Mouse (Mus musculus) cerebral cortex, adult 2 months (tissue): ENCODE results near the gene Tmcc1.

Experiments
- WGBS: fragments of 180-500 bp; shearing (Covaris S2); methylation state at CpG from one replicate; pipeline ENCODE4 v1.1.7; 2018; 5-methylcytosine and 5-hydroxymethylcytosine counted together

Tmcc1 gene

GRCm38 (mm10) chr6:116193394-116194393, at the start of gene Tmcc1:
Tmcc1 (minus strand) TSS chr6:116193486.
- 3% methylated on average over 68 of the region's 68 CpGs for WGBS

- WGBS: 74% methylated on average over 2 of the region's 2 CpGs
Observed at GRCm38 (mm10) chr6:116240371-116240770, 47.1 kb upstream of the Tmcc1 start.

- 63% methylated on average over 5 of the region's 5 CpGs for WGBS
Observed at GRCm38 (mm10) chr6:116238083-116238482, 44.8 kb upstream of the Tmcc1 start.

GRCm38 (mm10) chr6:116235336-116235735, 42.0 kb upstream of the Tmcc1 start:
- WGBS: 76% methylated on average over 5 of the region's 5 CpGs

GRCm38 (mm10) chr6:116234821-116235220, 41.5 kb upstream of the Tmcc1 start:
- 97% methylated on average over 2 of the region's 2 CpGs for WGBS

- WGBS: 58% methylated on average over 12 of the region's 12 CpGs
Observed at GRCm38 (mm10) chr6:116228785-116229525, 35.7 kb upstream of the Tmcc1 start.

GRCm38 (mm10) chr6:116227767-116228166, 34.5 kb upstream of the Tmcc1 start:
- 59% methylated on average over 11 of the region's 11 CpGs for WGBS

GRCm38 (mm10) chr6:116207729-116208534, 14.6 kb upstream of the Tmcc1 start, which contains the start of gene Washc2:
Washc2 (plus strand) TSS chr6:116208038.
- WGBS: under 1% methylated on average over 51 of the region's 51 CpGs

- WGBS: 79% methylated on average over 2 of the region's 2 CpGs
Observed at GRCm38 (mm10) chr6:116199682-116200081, 6.4 kb upstream of the Tmcc1 start.

- 37% methylated on average over 3 of the region's 3 CpGs for WGBS
Observed at GRCm38 (mm10) chr6:116198173-116198572, 4.9 kb upstream of the Tmcc1 start.

- WGBS: 65% methylated on average over 8 of the region's 8 CpGs
Observed at GRCm38 (mm10) chr6:116195811-116196210, 2.5 kb upstream of the Tmcc1 start.

GRCm38 (mm10) chr6:116192809-116193311, 426 bp downstream of the Tmcc1 start:
- under 1% methylated on average over 51 of the region's 51 CpGs for WGBS

- WGBS: 65% methylated on average over 1 of the region's 1 CpGs
Observed at GRCm38 (mm10) chr6:116189417-116189816, 3.9 kb downstream of the Tmcc1 start.

GRCm38 (mm10) chr6:116186485-116186884, 6.8 kb downstream of the Tmcc1 start:
- 49% methylated on average over 2 of the region's 2 CpGs for WGBS

- 75% methylated on average over 5 of the region's 5 CpGs for WGBS
Observed at GRCm38 (mm10) chr6:116183509-116183908, 9.8 kb downstream of the Tmcc1 start.

GRCm38 (mm10) chr6:116180731-116181130, 12.6 kb downstream of the Tmcc1 start:
- 89% methylated on average over 3 of the region's 3 CpGs for WGBS

GRCm38 (mm10) chr6:116178376-116178775, 14.9 kb downstream of the Tmcc1 start:
- 99% methylated on average over 2 of the region's 2 CpGs for WGBS

GRCm38 (mm10) chr6:116173511-116174099, 19.7 kb downstream of the Tmcc1 start:
- WGBS: 69% methylated on average over 37 of the region's 37 CpGs

GRCm38 (mm10) chr6:116166383-116166782, 26.9 kb downstream of the Tmcc1 start:
- 72% methylated on average over 1 of the region's 1 CpGs for WGBS

GRCm38 (mm10) chr6:116154854-116155624, 38.2 kb downstream of the Tmcc1 start:
- 37% methylated on average over 3 of the region's 3 CpGs for WGBS
